Mouse (Mus musculus): ENCODE measurements around the gene Odaph. TPM values are rescaled to one million over a fixed set of nuclear protein-coding genes. Genes with fewer than 3 reads are reported as not detected.
A peak's percentile ranks its signal among the peaks of the same experiment; 100 is the strongest.

Gene Odaph
- polyA plus RNA-seq, 1 experiment: not detected

- DNase-seq (ENCODE audit: low spot score): no peak
These were observed 2.0 kb downstream of the Odaph start for GRCm38 (mm10) chr5:91989261-91989660.

GRCm38 (mm10) chr5:91991191-91991937 lies 4.1 kb downstream of the Odaph start:
- DNase-seq (ENCODE audit: low spot score): no peak

- DNase-seq (ENCODE audit: low spot score): no peak
These were observed 5.8 kb downstream of the Odaph start for GRCm38 (mm10) chr5:91993061-91993460.

GRCm38 (mm10) chr5:91994546-91994945 lies 7.3 kb downstream of the Odaph start:
- DNase-seq (ENCODE audit: low spot score): no peak

- no peak for DNase-seq (ENCODE audit: low spot score)
These were observed 13.5 kb downstream of the Odaph start for GRCm38 (mm10) chr5:92000770-92001169.

- no peak for DNase-seq (ENCODE audit: low spot score)
These were observed 15.7 kb downstream of the Odaph start for GRCm38 (mm10) chr5:92003011-92003410.

- no peak for DNase-seq (ENCODE audit: low spot score)
These were observed 22.6 kb downstream of the Odaph start for GRCm38 (mm10) chr5:92009827-92010226.

- no peak for DNase-seq (ENCODE audit: low spot score)
These were observed 24.5 kb downstream of the Odaph start for GRCm38 (mm10) chr5:92011756-92012155.

- DNase-seq (ENCODE audit: low spot score): no peak
These were observed 32.7 kb downstream of the Odaph start for GRCm38 (mm10) chr5:92019960-92020359.

GRCm38 (mm10) chr5:92042377-92043348 lies 55.4 kb downstream of the Odaph start:
- DNase-seq (ENCODE audit: low spot score): peak; percentile 94

GRCm38 (mm10) chr5:92043783-92044182 lies 56.5 kb downstream of the Odaph start, which contains the start of gene Cdkl2:
Cdkl2 (minus strand) TSS chr5:92043883.
- no peak for DNase-seq (ENCODE audit: low spot score)

Other genes with a start within 250 kb of the Odaph start
- 51.9 and 57.7 TPM in 2 replicates for gene Rchy1, start 24.4 kb upstream of the Odaph start, polyA plus RNA-seq (2012; rRNA removed)
- gene Cdkl2, start 56.4 kb downstream of the Odaph start, polyA plus RNA-seq (2012; rRNA removed): 4.0 and 5.7 TPM in 2 replicates
- 68.4 and 76.6 TPM in 2 replicates for gene G3bp2, start 96.2 kb downstream of the Odaph start, polyA plus RNA-seq (2012; rRNA removed)
- gene Uso1, start 150.5 kb downstream of the Odaph start, polyA plus RNA-seq (2012; rRNA removed): 49.4 and 53.4 TPM in 2 replicates
- not detected in 2 replicates for gene U90926, start 227.9 kb downstream of the Odaph start, polyA plus RNA-seq (2012; rRNA removed)

All from urinary bladder, adult 2 months (tissue).